Mouse (Mus musculus) olfactory bulb, adult 2 months (tissue): ENCODE measurements at regions not wholly inside any gene's neighbourhood (a gene's known extent, or its start where the extent isn't known, plus 50 kb on each side); places are given as distances from the start of the nearest gene placed in this dataset.

Experiments
- H3K27ac ChIP-seq: fragments of 200-500 bp; 2 replicates; pipeline ENCODE4 v1.5.1; 2012; ENCODE audit warnings: low read depth, low read length; ENCODE audit not compliant: insufficient read depth
- H3K4me1 ChIP-seq: fragments of 200-500 bp; 2 replicates; pipeline ENCODE4 v1.6.1; 2012; ENCODE audit warnings: low read length; ENCODE audit not compliant: control insufficient read depth, insufficient read depth
- H3K4me3 ChIP-seq: fragments of 200-500 bp; 2 replicates; pipeline ENCODE4 v1.5.1; 2012; ENCODE audit warnings: mild to moderate bottlenecking, low read depth, low read length, moderate library complexity; ENCODE audit not compliant: insufficient read depth
- CTCF ChIP-seq: fragments of 200-500 bp; IDR thresholded peaks from 2 replicates; pipeline ENCODE4 v1.5.1; 2012; ENCODE audit warnings: low read depth, mild to moderate bottlenecking, low read length, moderate library complexity; ENCODE audit not compliant: insufficient read depth
- POLR2A ChIP-seq: fragments of 200-500 bp; IDR thresholded peaks from 2 replicates; pipeline ENCODE4 v1.6.1; 2012; ENCODE audit warnings: mild to moderate bottlenecking, low read depth, low read length, moderate library complexity; ENCODE audit not compliant: insufficient read depth
- WGBS: fragments of 180-500 bp; shearing (Covaris S2); methylation state at CpG from one replicate; pipeline ENCODE4 v1.1.7; 2018; 5-methylcytosine and 5-hydroxymethylcytosine counted together

DNA sequence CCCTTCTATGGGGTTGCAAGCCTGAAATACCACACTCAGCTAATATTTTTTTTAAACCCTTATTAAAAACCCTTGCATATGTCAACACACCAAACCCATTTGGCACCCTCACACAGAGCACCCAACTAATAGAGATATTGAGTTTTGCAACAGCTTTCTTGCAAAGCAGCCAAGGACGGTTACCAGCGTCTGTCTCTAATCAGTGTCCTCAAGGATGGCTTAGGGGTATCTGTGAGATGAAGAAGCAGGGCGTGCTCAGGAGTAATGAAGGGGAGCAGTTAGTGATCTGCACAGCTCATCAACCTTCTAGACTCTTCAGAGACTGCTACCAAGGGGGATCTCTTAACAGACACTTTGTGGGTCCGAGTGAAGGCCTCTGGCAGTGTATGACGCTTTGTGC lies 65.0 kb upstream of the Dapk1 start:
- TF ChIP-seq POLR2A: no peak
- no peak for TF ChIP-seq CTCF
- Histone ChIP-seq H3K27ac (no peak overlapping the region), H3K4me3 (no peak overlapping the region), H3K4me1 (peaks cover 9% of the 10 kb centered on the region; the same call in 1 of the 2 replicates)
- 95% methylated on average over 5 of the region's 5 CpGs for WGBS

- Histone ChIP-seq H3K27ac (no peak overlapping the region), H3K4me1 (peaks cover 9% of the 10 kb centered on the region; the same call in 1 of the 2 replicates), H3K4me3 (no peak overlapping the region)
- no peak for TF ChIP-seq CTCF
- no peak for TF ChIP-seq POLR2A
- 52% methylated on average over 8 of the region's 8 CpGs for WGBS
Observed at GRCm38 (mm10) chr13:60538110-60538509, 63.6 kb upstream of the Dapk1 start.

GRCm38 (mm10) chr13:60541165-60541564 lies 60.6 kb upstream of the Dapk1 start:
- TF ChIP-seq POLR2A (no peak), CTCF (no peak)
- Histone ChIP-seq H3K27ac (no peak overlapping the region), H3K4me3 (no peak overlapping the region), H3K4me1 (peaks cover 4% of the 10 kb centered on the region; the same call in 1 of the 2 replicates)
- over 99% methylated on average over 5 of the region's 5 CpGs for WGBS

GRCm38 (mm10) chr13:60544363-60544762 lies 57.4 kb upstream of the Dapk1 start:
- Histone ChIP-seq H3K4me3 (no peak overlapping the region), H3K27ac (no peak overlapping the region), H3K4me1 (no peaks in the 10 kb centered on the region)
- WGBS: 94% methylated on average over 3 of the region's 3 CpGs
- TF ChIP-seq CTCF: no peak
- TF ChIP-seq POLR2A: no peak

DNA sequence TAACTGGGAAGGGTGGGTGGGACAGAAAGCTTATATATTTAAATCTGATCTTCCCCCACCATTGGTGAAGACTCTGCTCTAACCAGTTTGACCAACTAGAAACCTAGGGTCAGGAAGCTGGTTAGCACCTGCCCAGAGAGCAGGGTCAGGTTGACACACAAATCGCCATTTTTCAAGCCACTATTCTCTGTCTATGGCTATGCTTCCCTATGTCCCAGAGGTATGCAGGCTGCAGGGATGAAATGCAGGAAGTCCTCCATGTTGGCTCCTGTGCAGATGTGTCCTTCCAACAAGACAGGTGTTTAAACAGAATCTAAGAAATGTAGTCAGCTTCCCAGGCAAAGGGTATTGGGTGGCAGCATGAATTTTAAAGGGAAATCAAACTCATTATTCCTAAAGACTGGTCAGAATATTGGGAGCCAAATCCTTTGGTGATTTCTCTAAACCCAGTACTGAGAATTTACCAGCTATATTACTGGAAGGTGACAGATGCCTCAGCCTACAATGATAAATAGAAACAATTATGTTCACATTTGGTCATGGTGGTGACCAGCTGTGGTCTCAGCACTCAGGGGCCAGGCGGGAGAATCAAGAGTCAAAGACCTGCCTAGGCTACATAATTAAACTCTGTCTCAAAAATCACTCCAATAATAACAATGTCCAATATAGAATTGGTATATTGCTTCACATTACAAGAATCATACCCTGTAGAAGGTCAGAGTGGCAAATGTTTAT lies 55.6 kb upstream of the Dapk1 start:
- WGBS: 91% methylated on average over 2 of the region's 2 CpGs
- H3K27ac ChIP-seq: no peak overlapping the region
- no peaks in the 10 kb centered on the region for H3K4me1 ChIP-seq
- H3K4me3 ChIP-seq: no peak overlapping the region
- no peak for TF ChIP-seq CTCF
- no peak for TF ChIP-seq POLR2A
